In the genomic region with DNA sequence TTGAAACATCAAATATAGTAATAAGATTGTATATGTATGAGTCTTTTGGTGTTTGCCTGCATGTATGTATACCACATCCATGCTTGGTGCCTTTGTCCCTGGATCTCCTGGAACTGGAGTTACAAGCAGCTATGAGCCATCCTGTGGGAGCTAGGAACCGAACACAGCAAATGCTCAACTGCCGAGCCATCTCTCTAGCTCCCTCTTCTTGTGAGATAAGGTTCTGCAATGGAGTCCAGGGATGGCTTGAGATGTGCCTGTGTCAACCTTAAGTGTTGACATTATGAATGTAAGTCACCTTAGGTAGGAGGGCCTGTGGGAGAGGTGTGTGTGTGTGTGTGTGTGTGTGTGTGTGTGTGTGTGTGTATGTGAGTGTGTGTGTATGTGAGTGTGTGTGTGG, we compare ENCODE assay signal across 12 mouse cellular contexts. TPM values are rescaled to one million over a fixed set of nuclear protein-coding genes. Genes with fewer than 3 reads are reported as not detected.
DNase-seq lines count a peak whose midpoint lies in the region; ATAC-seq and TF ChIP-seq lines count a peak whose summit lies in the region.
"Had no signal": no experiment of that assay in that cellular context is flagged by ENCODE, and none has a peak within 500 bp of the region (broad histone marks: within the 10 kb centered on the region; RNA-seq: fewer than 3 reads in every experiment).

No protein-coding gene starts in this region.

- H3K9ac ChIP-seq in liver, embryonic 14.5 days (replicated peaks), result no peak overlapping the region
- no peak overlapping the region for H3K9ac ChIP-seq in midbrain, embryonic 13.5 days (replicated peaks)
- H3K9ac ChIP-seq: liver, embryonic 15.5 days had no signal

- WGBS in kidney, adult 2 months, result 54% methylated on average over 2 of the region's 2 CpGs
- WGBS in liver, embryonic 14.5 days (ENCODE audit: insufficient replicate concordance), result 34% methylated on average over 2 of the region's 2 CpGs
- 54% methylated on average over 2 of the region's 2 CpGs for WGBS in midbrain, embryonic 13.5 days

- TF ChIP-seq POLR2A in kidney, adult 2 months (IDR thresholded peaks at IDR 0.05; ENCODE audit: low read depth, low read length), result no peak

- no peaks in the 10 kb centered on the region for H3K27me3 ChIP-seq in kidney, adult 2 months (replicated peaks; ENCODE audit: control insufficient read depth, insufficient read depth, low read length)
- no peaks in the 10 kb centered on the region for H3K27me3 ChIP-seq in liver, embryonic 14.5 days (ENCODE audit: control insufficient read depth, insufficient read depth, low read length)
- no peaks in the 10 kb centered on the region for H3K27me3 ChIP-seq in midbrain, embryonic 13.5 days
- H3K27me3 ChIP-seq: liver, embryonic 15.5 days; Patski had no signal

- no peaks in the 10 kb centered on the region for H3K4me1 ChIP-seq in kidney, adult 2 months (ENCODE audit: control insufficient read depth, insufficient read depth, low read length)
- H3K4me1 ChIP-seq in liver, embryonic 14.5 days (replicated peaks; ENCODE audit: control insufficient read depth in 2 of 2, insufficient read depth in 2 of 2, low read length in 1 of 2), result peaks cover 34 to 45% of the 10 kb centered on the region in 2 experiments
- peaks cover 7% of the 10 kb centered on the region for H3K4me1 ChIP-seq in midbrain, embryonic 13.5 days (replicated peaks)

- TF ChIP-seq CTCF in kidney, adult 2 months (conservative IDR thresholded peaks at IDR 0.05; ENCODE audit: insufficient read depth, insufficient read length, low read depth, low read length), result peak; percentile 50
- peak; percentile 85 for TF ChIP-seq CTCF in liver, embryonic 14.5 days (IDR thresholded peaks at IDR 0.05; ENCODE audit: low read depth)

- DNase-seq in kidney, adult 2 months, result peak; percentile 38
- DNase-seq in kidney, postnatal 14 days, result no peak
- peak; percentile 34 to 37 for DNase-seq in B cell, adult 2 months
- peak; percentile 80 for DNase-seq in R1 (ENCODE audit: low read depth, low spot score)
- no peak for DNase-seq in liver, embryonic 14.5 days (ENCODE audit: low read depth in 3 of 3, low spot score in 3 of 3)
- DNase-seq in frontal cortex, postnatal 14 days (ENCODE audit: low spot score in 2 of 2), result no peak
- DNase-seq in kidney, adult 9 months, result no peak
- DNase-seq: gastrocnemius, postnatal 10 days had no signal

- H3K4me2 ChIP-seq in liver, embryonic 14.5 days (ENCODE audit: low read depth), result no peak overlapping the region
- no peak overlapping the region for H3K4me2 ChIP-seq in midbrain, embryonic 13.5 days (replicated peaks)
- H3K4me2 ChIP-seq: liver, embryonic 15.5 days had no signal

- H3K9me3 ChIP-seq in liver, embryonic 14.5 days (ENCODE audit: control insufficient read depth, low read length), result no peaks in the 10 kb centered on the region
- H3K9me3 ChIP-seq in midbrain, embryonic 13.5 days, result no peaks in the 10 kb centered on the region
- H3K9me3 ChIP-seq: hindbrain, embryonic 10.5 days; liver, embryonic 15.5 days had no signal

- TF ChIP-seq EP300 in liver, embryonic 14.5 days (IDR thresholded peaks at IDR 0.05; ENCODE audit: low read depth), result no peak

- H3K36me3 ChIP-seq in kidney, adult 2 months (ENCODE audit: control insufficient read depth, insufficient read depth, low read length), result no peaks in the 10 kb centered on the region; the same call in 1 of the 2 replicates
- peaks cover 26% of the 10 kb centered on the region for H3K36me3 ChIP-seq in liver, embryonic 14.5 days (replicated peaks; ENCODE audit: control insufficient read depth, insufficient read depth, low read depth)
- peaks cover 22% of the 10 kb centered on the region for H3K36me3 ChIP-seq in midbrain, embryonic 13.5 days

- ATAC-seq in liver, embryonic 14.5 days (ENCODE audit: insufficient read depth), result no peak
- no peak for ATAC-seq in midbrain, embryonic 13.5 days
- ATAC-seq: Patski had no signal

- no peak overlapping the region for H3K27ac ChIP-seq in kidney, adult 2 months (ENCODE audit: insufficient read depth, low read depth, low read length)
- H3K27ac ChIP-seq in liver, embryonic 14.5 days, result no peak overlapping the region
- H3K27ac ChIP-seq in midbrain, embryonic 13.5 days, result no peak overlapping the region
- H3K27ac ChIP-seq: hindbrain, embryonic 10.5 days had no signal

- H3K4me3 ChIP-seq in kidney, adult 2 months (ENCODE audit: insufficient read depth, low read depth, low read length), result no peak overlapping the region
- no peak overlapping the region for H3K4me3 ChIP-seq in liver, embryonic 14.5 days (ENCODE audit: insufficient read depth in 1 of 2, low read depth in 2 of 2, low read length in 2 of 2)
- no peak overlapping the region for H3K4me3 ChIP-seq in midbrain, embryonic 13.5 days (replicated peaks)
- H3K4me3 ChIP-seq: hindbrain, embryonic 10.5 days; liver, embryonic 15.5 days had no signal

RNA-seq across cellular contexts. Expression of gene Atpif1, which starts 6.8 kb away (rescaled TPM):
- 346 and 485 TPM in 2 replicates for polyA plus RNA-seq in kidney, adult 2 months (2012; rRNA removed)
- polyA plus RNA-seq in liver, embryonic 14.5 days (2012; rRNA removed), result 544 and 902 TPM in 2 replicates
- 1,811 and 1,820 TPM in 2 replicates for polyA plus RNA-seq in liver, embryonic 14.5 days (2014; fragmentation: Nextera tagmentation; extraction: Ambion mirVana)
- polyA plus RNA-seq in midbrain, embryonic 13.5 days (2015; fragmentation: Nextera tagmentation; extraction: Ambion mirVana), result 1,327 and 1,380 TPM in 2 replicates

RNA-seq across cellular contexts. Expression of gene Dnajc8, which starts 8.7 kb away (rescaled TPM):
- 22.2 and 32.2 TPM in 2 replicates for polyA plus RNA-seq in kidney, adult 2 months (2012; rRNA removed)
- 47.6 and 84.2 TPM in 2 replicates for polyA plus RNA-seq in liver, embryonic 14.5 days (2012; rRNA removed)
- polyA plus RNA-seq in liver, embryonic 14.5 days (2014; fragmentation: Nextera tagmentation; extraction: Ambion mirVana), result 109 and 111 TPM in 2 replicates
- 158 and 173 TPM in 2 replicates for polyA plus RNA-seq in midbrain, embryonic 13.5 days (2015; fragmentation: Nextera tagmentation; extraction: Ambion mirVana)

RNA-seq across cellular contexts. Expression of gene Sesn2, which starts 16.4 kb away (rescaled TPM):
- polyA plus RNA-seq in kidney, adult 2 months (2012; rRNA removed), result 26.7 and 29.4 TPM in 2 replicates
- 3.4 TPM in 2 replicates for polyA plus RNA-seq in liver, embryonic 14.5 days (2012; rRNA removed)
- polyA plus RNA-seq in liver, embryonic 14.5 days (2014; fragmentation: Nextera tagmentation; extraction: Ambion mirVana), result 3.3 and 4.1 TPM in 2 replicates
- 7.6 and 9.2 TPM in 2 replicates for polyA plus RNA-seq in midbrain, embryonic 13.5 days (2015; fragmentation: Nextera tagmentation; extraction: Ambion mirVana)

RNA-seq across cellular contexts. Expression of gene Ptafr, which starts 37.2 kb away (rescaled TPM):
- 1.4 and 2.2 TPM in 2 replicates for polyA plus RNA-seq in kidney, adult 2 months (2012; rRNA removed)
- polyA plus RNA-seq in liver, embryonic 14.5 days (2012; rRNA removed), result 0.52 and 0.61 TPM in 2 replicates
- polyA plus RNA-seq in liver, embryonic 14.5 days (2014; fragmentation: Nextera tagmentation; extraction: Ambion mirVana), result 0.18 and 0.25 TPM in 2 replicates
- 0.41 and 0.51 TPM in 2 replicates for polyA plus RNA-seq in midbrain, embryonic 13.5 days (2015; fragmentation: Nextera tagmentation; extraction: Ambion mirVana)
- polyA plus RNA-seq: Patski had no signal

Comparison
In these comparisons a context has a peak if more than half of its experiments do, and no peak if none do; other contexts are left out.
1. DNase-seq: peak in kidney, adult 2 months (single experiment), B cell, adult 2 months (2 of 2) and R1 (single experiment); none in kidney, postnatal 14 days (single experiment), liver, embryonic 14.5 days (0 of 3), frontal cortex, postnatal 14 days (0 of 2) and kidney, adult 9 months (single experiment).